Mouse (Mus musculus): ENCODE data around the gene Gm37240. TPM values are rescaled to one million over a fixed set of nuclear protein-coding genes. Genes with fewer than 3 reads are reported as not detected.

Gm37240 gene
- total RNA-seq, 2 experiments from 2014 or later: 0.27 to 1.1 TPM

- intact Hi-C loops (cut with DNase I): no loop called here
- no peak for DNase-seq (ENCODE audit: extremely low spot score in 1 of 2, low spot score in 2 of 2)
- no peak overlapping the region for H3K4me3 ChIP-seq
- no peak for TF ChIP-seq CTCF (IDR thresholded peaks at IDR 0.05)
- H3K27ac ChIP-seq: no peak overlapping the region
Measured at GRCm38 (mm10) chr3:84775067-84775423, 1112.3 kb downstream of the Gm37240 start.

- no peak for DNase-seq (ENCODE audit: extremely low spot score in 1 of 2, low spot score in 2 of 2)
- intact Hi-C loops (cut with DNase I): no loop called here
- no peak for TF ChIP-seq CTCF (IDR thresholded peaks at IDR 0.05)
- Histone ChIP-seq H3K27ac (no peak overlapping the region), H3K4me3 (no peak overlapping the region)
Measured at GRCm38 (mm10) chr3:84774246-84775066, 1112.9 kb downstream of the Gm37240 start.

GRCm38 (mm10) chr3:84771980-84772379, 1115.3 kb downstream of the Gm37240 start:
- no peak for TF ChIP-seq CTCF (IDR thresholded peaks at IDR 0.05)
- no peak for DNase-seq (ENCODE audit: extremely low spot score in 1 of 2, low spot score in 2 of 2)
- Histone ChIP-seq H3K27ac (no peak overlapping the region), H3K4me3 (no peak overlapping the region)
- intact Hi-C loops (cut with DNase I): no loop called here

GRCm38 (mm10) chr3:84770518-84770917, 1116.8 kb downstream of the Gm37240 start:
- no peak overlapping the region for H3K27ac ChIP-seq
- TF ChIP-seq CTCF (IDR thresholded peaks at IDR 0.05): no peak
- intact Hi-C loops (cut with DNase I): no loop called here
- DNase-seq (ENCODE audit: extremely low spot score in 1 of 2, low spot score in 2 of 2): no peak
- no peak overlapping the region for H3K4me3 ChIP-seq

- TF ChIP-seq CTCF (IDR thresholded peaks at IDR 0.05): no peak
- H3K27ac ChIP-seq: no peak overlapping the region
- intact Hi-C loops (cut with DNase I): no loop called here
- H3K4me3 ChIP-seq: no peak overlapping the region
- no peak for DNase-seq (ENCODE audit: extremely low spot score in 1 of 2, low spot score in 2 of 2)
Measured at GRCm38 (mm10) chr3:84769411-84769810, 1117.9 kb downstream of the Gm37240 start.

GRCm38 (mm10) chr3:84768940-84769339, 1118.4 kb downstream of the Gm37240 start:
- intact Hi-C loops (cut with DNase I): no loop called here
- H3K4me3 ChIP-seq: no peak overlapping the region
- H3K27ac ChIP-seq: no peak overlapping the region
- TF ChIP-seq CTCF (IDR thresholded peaks at IDR 0.05): no peak
- DNase-seq (ENCODE audit: extremely low spot score in 1 of 2, low spot score in 2 of 2): no peak

GRCm38 (mm10) chr3:84753816-84754215, 1133.5 kb downstream of the Gm37240 start:
- Histone ChIP-seq H3K27ac (no peak overlapping the region), H3K4me3 (no peak overlapping the region)
- no peak for TF ChIP-seq CTCF (IDR thresholded peaks at IDR 0.05)
- DNase-seq (ENCODE audit: extremely low spot score in 1 of 2, low spot score in 2 of 2): no peak
- intact Hi-C loops (cut with DNase I): no loop called here

GRCm38 (mm10) chr3:84749222-84749621, 1138.1 kb downstream of the Gm37240 start:
- Histone ChIP-seq H3K27ac (no peak overlapping the region), H3K4me3 (no peak overlapping the region)
- intact Hi-C loops (cut with DNase I): no loop called here
- no peak for DNase-seq (ENCODE audit: extremely low spot score in 1 of 2, low spot score in 2 of 2)
- no peak for TF ChIP-seq CTCF (IDR thresholded peaks at IDR 0.05)

- intact Hi-C loops (cut with DNase I): no loop called here
- TF ChIP-seq CTCF (IDR thresholded peaks at IDR 0.05): no peak
- no peak for DNase-seq (ENCODE audit: extremely low spot score in 1 of 2, low spot score in 2 of 2)
- H3K4me3 ChIP-seq: no peak overlapping the region
- no peak overlapping the region for H3K27ac ChIP-seq
Measured at GRCm38 (mm10) chr3:84748139-84748538, 1139.2 kb downstream of the Gm37240 start.

- no peak overlapping the region for H3K27ac ChIP-seq
- DNase-seq (ENCODE audit: extremely low spot score in 1 of 2, low spot score in 2 of 2): peak; percentile 31 to 50
- intact Hi-C loops (cut with DNase I): no loop called here
- peak overlapping the region; percentile 11; the same call in 1 of the 2 replicates for H3K4me3 ChIP-seq
- peak; percentile 7; the same call in 1 of the 2 replicates for TF ChIP-seq CTCF (IDR thresholded peaks at IDR 0.05)
Measured at GRCm38 (mm10) chr3:84745537-84746189, 1141.7 kb downstream of the Gm37240 start.

- H3K27ac ChIP-seq: no peak overlapping the region
- no peak for TF ChIP-seq CTCF (IDR thresholded peaks at IDR 0.05)
- H3K4me3 ChIP-seq: no peak overlapping the region
- intact Hi-C loops (cut with DNase I): no loop called here
- no peak for DNase-seq (ENCODE audit: extremely low spot score in 1 of 2, low spot score in 2 of 2)
Measured at GRCm38 (mm10) chr3:84744707-84745106, 1142.6 kb downstream of the Gm37240 start.

- Histone ChIP-seq H3K4me3 (no peak overlapping the region), H3K27ac (no peak overlapping the region)
- TF ChIP-seq CTCF (IDR thresholded peaks at IDR 0.05): no peak
- DNase-seq (ENCODE audit: extremely low spot score in 1 of 2, low spot score in 2 of 2): no peak
- intact Hi-C loops (cut with DNase I): no loop called here
Measured at GRCm38 (mm10) chr3:84740050-84740596, 1147.2 kb downstream of the Gm37240 start.
